Mouse (Mus musculus) monocyte, adult 2 months (primary cell): ENCODE measurements around the gene C330007P06Rik.
"Not testable (repeated sequence)": the region's sequence is repeated elsewhere in the genome, so short reads cannot be mapped to it uniquely, and the experiment has no call there.

Source experiments
- DNase-seq, 2 experiments: peaks; one replicate each; pipeline ENCODE4 v3.0.0; 2022; ENCODE audit warnings: low spot score in 2 of 2, low read depth in 1 of 2

C330007P06Rik gene

GRCm38 (mm10) chrX:36873765-36874164 is at the start of gene C330007P06Rik, which contains the start of gene Ube2a:
TSS of gene C330007P06Rik (minus strand) at chrX:36874111.
TSS of gene Ube2a (plus strand) at chrX:36873900.
- no peak for DNase-seq

GRCm38 (mm10) chrX:36921346-36921745 is 47.4 kb upstream of the C330007P06Rik start:
- no peak for DNase-seq

GRCm38 (mm10) chrX:36917749-36918148 is 43.8 kb upstream of the C330007P06Rik start:
- no peak for DNase-seq

- no peak for DNase-seq
Measured at GRCm38 (mm10) chrX:36911343-36911742, 37.4 kb upstream of the C330007P06Rik start.

GRCm38 (mm10) chrX:36906539-36906938 is 32.6 kb upstream of the C330007P06Rik start:
- no peak for DNase-seq

GRCm38 (mm10) chrX:36903115-36903768 is 29.3 kb upstream of the C330007P06Rik start:
- DNase-seq: peak; percentile 57 to 87

GRCm38 (mm10) chrX:36902321-36903114 is 28.6 kb upstream of the C330007P06Rik start, which contains the start of gene Nkrf:
TSS of gene Nkrf (minus strand) at chrX:36902899.
- no peak for DNase-seq

- DNase-seq: no peak
Measured at GRCm38 (mm10) chrX:36901655-36902054, 27.7 kb upstream of the C330007P06Rik start.

- DNase-seq: not testable (repeated sequence)
Measured at GRCm38 (mm10) chrX:36898931-36899330, 25.0 kb upstream of the C330007P06Rik start.

GRCm38 (mm10) chrX:36884719-36885118 is 10.8 kb upstream of the C330007P06Rik start:
- no peak for DNase-seq

GRCm38 (mm10) chrX:36874704-36875128 is 805 bp upstream of the C330007P06Rik start:
- DNase-seq: peak in 1 of 2 experiments; percentile 8

- peak; percentile 39 to 65 for DNase-seq
Measured at GRCm38 (mm10) chrX:36874178-36874696, 326 bp upstream of the C330007P06Rik start.

GRCm38 (mm10) chrX:36870372-36870771 is 3.5 kb downstream of the C330007P06Rik start:
- DNase-seq: no peak

- no peak for DNase-seq
Measured at GRCm38 (mm10) chrX:36864609-36865328, 9.1 kb downstream of the C330007P06Rik start.

GRCm38 (mm10) chrX:36863766-36864608 is 9.9 kb downstream of the C330007P06Rik start:
- peak; percentile 55 to 66 for DNase-seq

GRCm38 (mm10) chrX:36852631-36853030 is 21.3 kb downstream of the C330007P06Rik start:
- no peak for DNase-seq

GRCm38 (mm10) chrX:36847152-36847551 is 26.8 kb downstream of the C330007P06Rik start:
- no peak for DNase-seq

- no peak for DNase-seq
Measured at GRCm38 (mm10) chrX:36843346-36843990, 30.4 kb downstream of the C330007P06Rik start.

- DNase-seq: no peak
Measured at GRCm38 (mm10) chrX:36841698-36842097, 32.2 kb downstream of the C330007P06Rik start.

GRCm38 (mm10) chrX:36839391-36839790 is 34.5 kb downstream of the C330007P06Rik start:
- no peak for DNase-seq
